Mouse (Mus musculus) frontal cortex, postnatal 25 days (tissue): Measurements from ENCODE around the gene Pdzph1.

Source experiments
- DNase-seq, 2 experiments: peaks; one replicate each; pipeline ENCODE4 v3.0.0; 2022; ENCODE audit warnings: low spot score in 2 of 2

Pdzph1 gene

GRCm38 (mm10) chr17:58923316-58923866 lies 67.8 kb downstream of the Pdzph1 start:
- no peak for DNase-seq

GRCm38 (mm10) chr17:58922821-58923220 lies 68.4 kb downstream of the Pdzph1 start:
- DNase-seq: no peak

GRCm38 (mm10) chr17:58919927-58920326 lies 71.2 kb downstream of the Pdzph1 start:
- DNase-seq: no peak

DNA sequence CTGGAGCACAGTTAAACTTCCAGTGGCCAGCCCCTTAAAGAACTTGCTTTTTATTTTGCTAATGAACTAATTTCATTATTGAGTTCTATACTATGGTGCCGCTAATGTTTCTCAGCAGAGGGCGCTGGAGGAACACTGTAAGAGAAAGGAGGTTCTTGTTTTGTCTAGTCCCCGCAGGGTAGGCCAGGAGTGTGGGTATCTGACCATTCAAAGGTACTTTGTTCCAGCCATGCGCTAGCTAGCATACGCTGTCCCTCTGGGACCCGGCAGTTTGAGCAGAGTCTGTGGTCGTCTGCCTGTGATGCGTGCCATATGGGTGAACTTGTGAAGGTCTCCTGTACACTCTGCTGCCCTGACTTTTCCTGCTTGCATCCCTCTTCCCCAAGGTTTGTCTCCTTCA lies 72.1 kb downstream of the Pdzph1 start:
- DNase-seq: peak; percentile 19 to 22

GRCm38 (mm10) chr17:58918539-58918938 lies 72.6 kb downstream of the Pdzph1 start:
- no peak for DNase-seq

GRCm38 (mm10) chr17:58911564-58911963 lies 79.6 kb downstream of the Pdzph1 start:
- DNase-seq: no peak

DNA sequence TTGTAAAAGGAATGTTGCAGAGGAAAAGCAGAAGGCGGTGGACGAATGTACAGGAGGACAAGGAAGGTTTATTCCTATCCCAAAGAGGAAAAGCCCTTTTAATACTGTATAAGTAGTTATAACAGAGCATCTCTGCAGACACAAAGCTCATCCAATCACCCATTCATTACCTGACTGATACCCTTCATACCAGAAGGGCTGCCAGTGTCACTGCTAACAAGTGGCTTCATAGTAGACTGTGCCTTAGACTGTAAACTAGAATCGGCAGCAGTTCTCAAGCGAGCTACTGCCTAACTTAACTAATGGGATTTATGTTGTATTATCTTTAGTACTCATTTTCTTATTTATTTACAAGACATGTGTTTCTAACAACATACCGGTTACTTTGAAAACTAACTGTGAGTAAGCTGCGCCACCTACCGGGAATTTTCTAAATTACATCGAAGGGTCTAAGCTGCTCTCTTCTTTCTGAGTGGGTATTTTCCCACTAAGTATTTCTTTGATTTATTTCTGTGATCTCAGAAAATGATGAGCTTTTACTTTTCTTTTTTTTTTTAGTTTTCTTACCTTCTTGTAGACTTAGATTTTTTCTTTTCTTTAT lies 82.0 kb downstream of the Pdzph1 start:
- peak; percentile 28 to 43 for DNase-seq

- no peak for DNase-seq
These were observed 85.2 kb downstream of the Pdzph1 start for GRCm38 (mm10) chr17:58906001-58906400.

- DNase-seq: no peak
These were observed 99.5 kb downstream of the Pdzph1 start for GRCm38 (mm10) chr17:58891488-58892210.

DNA sequence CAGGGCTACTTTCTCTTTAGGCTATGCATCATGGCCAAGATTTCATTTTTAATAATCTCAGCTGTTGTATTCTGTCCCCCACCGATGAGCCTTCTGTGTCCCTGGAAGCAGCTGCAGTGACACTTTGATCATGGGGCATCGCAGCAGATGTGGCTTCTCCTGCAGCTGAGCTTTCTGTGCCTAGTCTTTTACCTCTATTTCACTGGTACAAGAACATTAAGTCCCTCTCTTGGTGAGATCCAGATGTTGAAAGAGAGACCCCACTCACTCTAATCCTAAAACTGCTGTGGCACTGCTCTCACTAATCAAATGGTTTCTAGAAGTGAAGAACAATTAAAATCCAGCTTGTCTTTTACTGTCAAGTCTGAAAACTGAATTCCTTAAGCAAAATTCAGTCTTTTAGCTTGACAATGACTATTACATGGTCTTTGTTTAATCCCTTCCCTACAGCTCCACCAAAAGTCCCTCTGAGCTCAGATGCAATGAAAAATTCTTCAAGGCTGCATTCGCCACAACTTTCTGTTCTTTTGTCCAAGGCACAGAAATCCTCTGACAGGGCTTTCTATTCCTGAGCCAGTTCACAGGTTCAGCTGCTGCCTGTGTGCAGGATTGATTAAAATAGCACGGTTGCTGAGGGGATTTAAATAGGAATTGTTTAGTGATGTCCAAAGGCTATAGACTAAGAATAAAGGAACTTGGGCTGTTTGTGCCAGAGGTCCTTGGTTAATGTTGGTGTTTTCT lies 101.1 kb downstream of the Pdzph1 start:
- DNase-seq: no peak

DNA sequence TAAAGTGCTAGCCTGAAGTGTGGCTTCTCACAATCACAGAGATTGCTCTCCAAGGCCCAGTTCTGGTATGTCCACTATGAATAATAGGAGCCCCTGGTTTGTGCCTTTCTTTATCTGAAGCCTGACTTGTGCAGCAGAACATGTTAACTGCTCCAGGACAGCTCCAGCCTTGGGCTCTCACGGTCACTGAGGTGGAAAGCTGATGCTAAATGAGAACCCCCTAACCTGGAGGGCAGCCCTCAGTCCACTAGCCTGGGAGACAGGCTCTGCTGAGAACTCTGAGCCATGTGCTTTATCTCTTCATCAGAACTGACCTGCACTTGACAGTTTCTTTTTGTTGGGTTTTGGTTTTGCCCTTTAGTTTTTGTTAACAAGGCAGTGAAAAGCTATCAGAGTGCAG lies 106.8 kb downstream of the Pdzph1 start:
- DNase-seq: no peak

GRCm38 (mm10) chr17:58873356-58873755 lies 117.8 kb downstream of the Pdzph1 start:
- no peak for DNase-seq

- DNase-seq: peak in 1 of 2 experiments; percentile 5
These were observed 120.4 kb downstream of the Pdzph1 start for GRCm38 (mm10) chr17:58870795-58871194.
